Mouse (Mus musculus): Measurements from ENCODE around the gene Ifna7. TPM values are rescaled to one million over a fixed set of nuclear protein-coding genes. Genes with fewer than 3 reads are reported as not detected.
"Not testable (repeated sequence)": the region's sequence is repeated elsewhere in the genome, so short reads cannot be mapped to it uniquely, and the experiment has no call there.

The Ifna7 gene
- polyA plus RNA-seq, 1 experiment from 2014 or later: not detected

DNA sequence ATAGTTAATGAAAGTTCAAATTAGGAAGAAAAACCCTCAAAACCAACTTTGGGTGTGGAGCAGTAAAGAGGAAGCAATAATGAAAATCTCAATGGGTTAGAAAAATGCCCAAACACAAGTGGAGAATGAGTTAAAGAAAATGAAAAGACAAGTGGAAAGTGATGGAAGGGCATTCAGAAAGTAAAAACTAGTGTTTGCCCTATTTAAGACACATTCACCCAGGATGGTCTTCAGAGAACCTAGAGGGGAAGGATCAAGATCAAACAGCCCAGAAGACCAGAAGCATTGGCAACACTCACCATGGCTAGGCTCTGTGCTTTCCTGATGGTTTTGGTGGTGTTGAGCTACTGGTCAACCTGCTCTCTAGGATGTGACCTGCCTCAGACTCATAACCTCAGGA is 11.1 kb downstream of the Ifna7 start, which contains the start of gene Ifna6:
TSS of gene Ifna6 (plus strand) at position 301 of the 400 bp plus-strand sequence.
- H3K4me2 ChIP-seq (ENCODE audit: low read depth, low read length); H3K9ac ChIP-seq (ENCODE audit: low read length); ATAC-seq (replicated peaks; ENCODE audit: extremely low read depth, insufficient read depth, low FRiP score); H3K9me3 ChIP-seq (replicated peaks; ENCODE audit: control insufficient read depth, low read length); H3K27ac ChIP-seq (ENCODE audit: low read length); H3K27me3 ChIP-seq (ENCODE audit: control insufficient read depth, insufficient read depth, low read length); H3K4me1 ChIP-seq (ENCODE audit: control insufficient read depth, insufficient read depth, low read length); H3K4me3 ChIP-seq (ENCODE audit: low read length); H3K36me3 ChIP-seq (ENCODE audit: control insufficient read depth, insufficient read depth): not testable (repeated sequence)

DNA sequence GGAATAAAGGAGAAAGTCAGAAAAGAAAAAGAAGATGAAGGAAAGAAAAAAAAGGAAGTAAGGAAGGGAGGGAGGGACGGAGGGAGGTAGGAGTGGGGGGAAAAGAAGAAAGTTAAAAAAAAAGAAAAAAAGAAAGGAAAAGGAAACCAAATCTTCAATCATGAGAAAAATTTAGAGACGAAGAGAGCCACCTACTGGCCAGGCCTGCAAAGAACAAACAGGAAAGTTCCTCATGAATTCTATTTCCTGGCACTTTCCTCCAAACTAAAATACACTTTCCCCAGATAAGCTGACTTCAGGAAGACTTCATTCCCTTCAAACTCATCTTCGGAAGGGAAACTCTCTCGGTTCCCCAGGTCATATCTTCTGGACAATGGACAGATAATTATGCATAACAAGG is 14.5 kb downstream of the Ifna7 start:
- 15% methylated on average over 4 of the region's 4 CpGs for WGBS
- Histone ChIP-seq H3K9me3 (replicated peaks; ENCODE audit: control insufficient read depth, low read length) (no peaks in the 10 kb centered on the region), H3K27ac (ENCODE audit: low read length) (no peak overlapping the region), H3K4me2 (ENCODE audit: low read depth, low read length) (no peak overlapping the region), H3K36me3 (ENCODE audit: control insufficient read depth, insufficient read depth) (no peaks in the 10 kb centered on the region), H3K27me3 (ENCODE audit: control insufficient read depth, insufficient read depth, low read length) (no peaks in the 10 kb centered on the region), H3K4me1 (ENCODE audit: control insufficient read depth, insufficient read depth, low read length) (no peaks in the 10 kb centered on the region), H3K9ac (ENCODE audit: low read length) (no peak overlapping the region), H3K4me3 (ENCODE audit: low read length) (no peak overlapping the region)
- ATAC-seq (replicated peaks; ENCODE audit: extremely low read depth, insufficient read depth, low FRiP score): no peak

DNA sequence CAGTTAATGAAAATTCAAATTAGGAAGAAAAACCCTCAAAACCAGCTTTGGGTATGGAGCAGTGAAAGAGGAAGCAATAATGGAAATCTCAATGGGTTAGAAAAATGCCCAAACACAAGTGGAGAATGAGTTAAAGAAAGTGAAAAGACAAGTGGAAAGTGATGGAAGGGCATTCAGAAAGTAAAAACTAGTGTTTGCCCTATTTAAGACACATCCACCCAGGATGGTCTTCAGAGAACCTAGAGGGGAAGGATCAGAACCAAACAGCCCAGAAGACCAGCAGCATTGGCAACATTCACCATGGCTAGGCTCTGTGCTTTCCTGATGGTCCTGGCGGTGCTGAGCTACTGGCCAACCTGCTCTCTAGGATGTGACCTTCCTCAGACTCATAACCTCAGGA is 19.2 kb downstream of the Ifna7 start, which contains the start of gene Ifna5:
TSS of gene Ifna5 (plus strand) at position 301 of the 400 bp plus-strand sequence.
- not testable (repeated sequence) for H3K9ac ChIP-seq (ENCODE audit: low read length); H3K27me3 ChIP-seq (ENCODE audit: control insufficient read depth, insufficient read depth, low read length); H3K9me3 ChIP-seq (replicated peaks; ENCODE audit: control insufficient read depth, low read length); H3K4me2 ChIP-seq (ENCODE audit: low read depth, low read length); H3K4me1 ChIP-seq (ENCODE audit: control insufficient read depth, insufficient read depth, low read length); H3K36me3 ChIP-seq (ENCODE audit: control insufficient read depth, insufficient read depth); H3K4me3 ChIP-seq (ENCODE audit: low read length); ATAC-seq (replicated peaks; ENCODE audit: extremely low read depth, insufficient read depth, low FRiP score); H3K27ac ChIP-seq (ENCODE audit: low read length)
- WGBS: 70% methylated on average over 1 of the region's 1 CpGs

- ATAC-seq (replicated peaks; ENCODE audit: extremely low read depth, insufficient read depth, low FRiP score): no peak
- H3K9me3 ChIP-seq (replicated peaks; ENCODE audit: control insufficient read depth, low read length): no peaks in the 10 kb centered on the region
- WGBS: 30% methylated on average over 3 of the region's 3 CpGs
- no peak overlapping the region for H3K27ac ChIP-seq (ENCODE audit: low read length)
- no peaks in the 10 kb centered on the region for H3K36me3 ChIP-seq (ENCODE audit: control insufficient read depth, insufficient read depth)
- no peak overlapping the region for H3K4me2 ChIP-seq (ENCODE audit: low read depth, low read length)
- H3K9ac ChIP-seq (ENCODE audit: low read length): no peak overlapping the region
- no peaks in the 10 kb centered on the region for H3K4me1 ChIP-seq (ENCODE audit: control insufficient read depth, insufficient read depth, low read length)
- H3K4me3 ChIP-seq (ENCODE audit: low read length): no peak overlapping the region
- H3K27me3 ChIP-seq (ENCODE audit: control insufficient read depth, insufficient read depth, low read length): no peaks in the 10 kb centered on the region
Observed at GRCm38 (mm10) chr4:88838828-88839227, 22.8 kb downstream of the Ifna7 start.

DNA sequence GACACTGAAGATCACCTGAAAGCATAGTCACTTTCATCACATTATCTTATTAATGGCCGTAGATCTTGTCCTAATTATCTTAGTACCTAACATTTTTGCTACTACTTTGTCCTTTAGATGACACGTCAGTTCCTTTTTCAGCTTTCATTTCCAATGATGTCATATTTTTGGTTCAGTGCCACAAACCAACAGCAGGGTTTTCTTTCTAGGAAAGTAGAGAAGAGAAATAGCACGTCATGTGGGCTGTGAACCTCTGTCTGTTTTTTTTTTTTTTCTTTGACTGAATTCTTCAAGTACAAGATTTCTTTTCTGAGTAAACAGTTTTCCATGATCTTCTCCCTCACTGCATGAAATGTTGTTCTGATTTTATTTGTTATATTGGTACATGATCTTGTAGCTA is 24.0 kb downstream of the Ifna7 start:
- Histone ChIP-seq H3K9ac (ENCODE audit: low read length) (no peak overlapping the region), H3K27me3 (ENCODE audit: control insufficient read depth, insufficient read depth, low read length) (no peaks in the 10 kb centered on the region), H3K4me1 (ENCODE audit: control insufficient read depth, insufficient read depth, low read length) (no peaks in the 10 kb centered on the region), H3K36me3 (ENCODE audit: control insufficient read depth, insufficient read depth) (no peaks in the 10 kb centered on the region), H3K27ac (ENCODE audit: low read length) (no peak overlapping the region), H3K9me3 (replicated peaks; ENCODE audit: control insufficient read depth, low read length) (no peaks in the 10 kb centered on the region), H3K4me3 (ENCODE audit: low read length) (no peak overlapping the region), H3K4me2 (ENCODE audit: low read depth, low read length) (no peak overlapping the region)
- ATAC-seq (replicated peaks; ENCODE audit: extremely low read depth, insufficient read depth, low FRiP score): no peak
- 48% methylated on average over 3 of the region's 3 CpGs for WGBS

- Histone ChIP-seq H3K27me3 (ENCODE audit: control insufficient read depth, insufficient read depth, low read length) (no peaks in the 10 kb centered on the region), H3K4me1 (ENCODE audit: control insufficient read depth, insufficient read depth, low read length) (no peaks in the 10 kb centered on the region), H3K27ac (ENCODE audit: low read length) (no peak within 1 kb of the TSS), H3K4me3 (ENCODE audit: low read length) (no peak within 1 kb of the TSS), H3K9ac (ENCODE audit: low read length) (no peak within 1 kb of the TSS), H3K4me2 (ENCODE audit: low read depth, low read length) (no peak within 1 kb of the TSS), H3K9me3 (replicated peaks; ENCODE audit: control insufficient read depth, low read length) (no peaks in the 10 kb centered on the region), H3K36me3 (ENCODE audit: control insufficient read depth, insufficient read depth) (no peaks in the 10 kb centered on the region)
- 44% methylated on average over 2 of the region's 2 CpGs for WGBS
- no peak for ATAC-seq (replicated peaks; ENCODE audit: extremely low read depth, insufficient read depth, low FRiP score)
Observed at GRCm38 (mm10) chr4:88841438-88841911, 25.4 kb downstream of the Ifna7 start, which contains the start of gene Ifna4. Gene Ifna4, plus strand, starts transcription at chr4:88841861.

- Histone ChIP-seq H3K9me3 (replicated peaks; ENCODE audit: control insufficient read depth, low read length) (no peaks in the 10 kb centered on the region), H3K27me3 (ENCODE audit: control insufficient read depth, insufficient read depth, low read length) (no peaks in the 10 kb centered on the region), H3K27ac (ENCODE audit: low read length) (no peak overlapping the region), H3K4me2 (ENCODE audit: low read depth, low read length) (no peak overlapping the region), H3K4me3 (ENCODE audit: low read length) (no peak overlapping the region), H3K4me1 (ENCODE audit: control insufficient read depth, insufficient read depth, low read length) (no peaks in the 10 kb centered on the region), H3K36me3 (ENCODE audit: control insufficient read depth, insufficient read depth) (no peaks in the 10 kb centered on the region), H3K9ac (ENCODE audit: low read length) (no peak overlapping the region)
- WGBS: 31% methylated on average over 2 of the region's 2 CpGs
- ATAC-seq (replicated peaks; ENCODE audit: extremely low read depth, insufficient read depth, low FRiP score): no peak
Observed at GRCm38 (mm10) chr4:88845334-88845733, 29.3 kb downstream of the Ifna7 start.

GRCm38 (mm10) chr4:88849698-88850097 is 33.7 kb downstream of the Ifna7 start, which contains the start of gene Ifna1:
Gene Ifna1, plus strand, starts transcription at chr4:88850087.
- no peak within 1 kb of the TSS for H3K4me2 ChIP-seq (ENCODE audit: low read depth, low read length)
- 75% methylated on average over 1 of the region's 1 CpGs for WGBS
- no peak within 1 kb of the TSS for H3K9ac ChIP-seq (ENCODE audit: low read length)
- no peaks in the 10 kb centered on the region for H3K9me3 ChIP-seq (replicated peaks; ENCODE audit: control insufficient read depth, low read length)
- H3K27me3 ChIP-seq (ENCODE audit: control insufficient read depth, insufficient read depth, low read length): no peaks in the 10 kb centered on the region
- H3K4me1 ChIP-seq (ENCODE audit: control insufficient read depth, insufficient read depth, low read length): no peaks in the 10 kb centered on the region
- no peak within 1 kb of the TSS for H3K27ac ChIP-seq (ENCODE audit: low read length)
- H3K4me3 ChIP-seq (ENCODE audit: low read length): no peak within 1 kb of the TSS
- H3K36me3 ChIP-seq (ENCODE audit: control insufficient read depth, insufficient read depth): no peaks in the 10 kb centered on the region
- ATAC-seq (replicated peaks; ENCODE audit: extremely low read depth, insufficient read depth, low FRiP score): no peak

GRCm38 (mm10) chr4:88851026-88851763 is 35.2 kb downstream of the Ifna7 start:
- Histone ChIP-seq H3K27ac (ENCODE audit: low read length) (no peak overlapping the region), H3K4me2 (ENCODE audit: low read depth, low read length) (no peak overlapping the region), H3K27me3 (ENCODE audit: control insufficient read depth, insufficient read depth, low read length) (no peaks in the 10 kb centered on the region), H3K36me3 (ENCODE audit: control insufficient read depth, insufficient read depth) (no peaks in the 10 kb centered on the region), H3K9me3 (replicated peaks; ENCODE audit: control insufficient read depth, low read length) (no peaks in the 10 kb centered on the region), H3K9ac (ENCODE audit: low read length) (no peak overlapping the region), H3K4me1 (ENCODE audit: control insufficient read depth, insufficient read depth, low read length) (no peaks in the 10 kb centered on the region), H3K4me3 (ENCODE audit: low read length) (no peak overlapping the region)
- no peak for ATAC-seq (replicated peaks; ENCODE audit: extremely low read depth, insufficient read depth, low FRiP score)
- 62% methylated on average over 4 of the region's 4 CpGs for WGBS
